Mouse (Mus musculus) forebrain, embryonic 12.5 days (tissue): ENCODE data around the gene Sorl1. TPM values are rescaled to one million over a fixed set of nuclear protein-coding genes. Genes with fewer than 3 reads are reported as not detected.

ENCODE experiments used
- ATAC-seq: fragments of 200-750 bp; cut with Nextera tagmentation; 2 replicates; pipeline ENCODE4 v1.8.0; 2017; ENCODE audit warnings: moderate TSS enrichment; ENCODE audit not compliant: low FRiP score
- H3K27ac ChIP-seq: fragments of 300-500 bp; sonication (generic); 2 replicates; pipeline ENCODE4 v1.5.1; 2016; ENCODE audit warnings: mild to moderate bottlenecking
- H3K27me3 ChIP-seq: fragments of 300-500 bp; sonication (generic); 2 replicates; pipeline ENCODE4 v1.6.1; 2016; ENCODE audit warnings: mild to moderate bottlenecking
- H3K36me3 ChIP-seq: fragments of 300-500 bp; sonication (generic); replicated peaks from 2 replicates; pipeline ENCODE4 v1.6.1; 2016; ENCODE audit warnings: mild to moderate bottlenecking
- H3K4me1 ChIP-seq: fragments of 300-500 bp; sonication (generic); 2 replicates; pipeline ENCODE4 v1.6.1; 2016
- H3K4me2 ChIP-seq: fragments of 300-500 bp; sonication (generic); 2 replicates; pipeline ENCODE4 v1.6.1; 2016; ENCODE audit warnings: mild to moderate bottlenecking, moderate library complexity
- H3K4me3 ChIP-seq: fragments of 300-500 bp; sonication (generic); replicated peaks from 2 replicates; pipeline ENCODE4 v1.5.1; 2016; ENCODE audit warnings: mild to moderate bottlenecking
- H3K9ac ChIP-seq: fragments of 300-500 bp; sonication (generic); 2 replicates; pipeline ENCODE4 v1.6.1; 2016; ENCODE audit warnings: mild to moderate bottlenecking
- H3K9me3 ChIP-seq: fragments of 300-500 bp; sonication (generic); 2 replicates; pipeline ENCODE4 v1.6.1; 2016
- WGBS: fragments of 180-500 bp; shearing (Covaris S2); methylation state at CpG from one replicate; pipeline ENCODE4 v1.1.7; 2016; 5-methylcytosine and 5-hydroxymethylcytosine counted together
- polyA plus RNA-seq: library from polyadenylated mRNA; unstranded; fragments of >200 nt; fragmentation: Nextera tagmentation; extraction: Ambion mirVana; gene quantifications from 2 replicates; pipeline ENCODE4 v1.2.1, GENCODE M21; 2016

Sorl1 gene
- polyA plus RNA-seq, 1 experiment from 2014 or later: 11.1 TPM

DNA sequence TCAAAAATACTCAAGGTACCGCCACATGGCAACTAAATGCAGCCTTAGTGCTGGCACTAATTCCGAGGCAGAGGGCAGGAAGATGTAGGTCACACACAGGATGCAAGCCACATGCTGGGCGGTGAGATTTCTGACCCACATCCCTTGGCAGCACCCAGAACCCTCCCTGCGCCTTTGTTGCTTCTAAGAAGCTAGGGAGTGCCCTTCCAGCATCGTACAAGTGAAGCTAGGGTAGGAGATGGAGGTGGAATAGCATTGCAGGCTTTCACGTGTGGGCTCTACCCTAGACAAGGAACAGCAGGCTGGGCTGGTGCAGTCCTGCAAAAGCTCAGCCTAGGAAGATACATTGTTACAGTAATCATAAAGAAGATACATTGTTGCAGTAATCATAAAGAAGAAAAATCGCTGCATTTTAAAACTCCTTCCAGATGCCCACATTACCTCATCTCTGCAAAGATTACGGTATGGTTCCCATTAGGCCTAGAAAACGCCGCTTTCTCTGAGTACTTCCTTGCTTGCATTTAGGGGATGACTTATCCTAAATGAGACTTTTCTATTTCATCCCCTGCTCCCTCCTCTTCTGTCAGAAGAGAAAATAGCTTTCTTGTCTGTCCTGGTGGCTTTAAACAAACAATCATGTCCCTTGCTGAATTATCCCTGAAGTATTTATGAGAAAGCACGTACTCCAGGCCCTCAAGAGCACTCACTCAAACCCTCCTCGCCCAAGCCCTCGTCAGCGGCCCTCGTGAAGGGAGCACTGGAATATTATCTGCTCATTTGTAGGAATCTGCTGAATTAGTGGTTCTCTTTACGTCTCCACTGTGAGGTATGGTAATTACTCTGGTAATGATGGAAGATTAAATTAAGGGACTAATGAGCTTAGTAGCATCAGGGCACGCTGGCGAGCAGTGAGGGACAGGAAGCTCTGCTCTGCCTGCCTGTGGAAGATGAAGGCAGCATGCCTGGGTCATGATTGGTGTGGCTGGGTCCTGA is 84.8 kb downstream of the Sorl1 start:
- H3K9me3 ChIP-seq: no peaks in the 10 kb centered on the region
- H3K4me3 ChIP-seq: no peak overlapping the region
- no peak overlapping the region for H3K9ac ChIP-seq
- ATAC-seq: peak; percentile 73; the same call in 1 of the 2 replicates
- H3K4me1 ChIP-seq: peaks cover 8% of the 10 kb centered on the region; the same call in 1 of the 2 replicates
- no peak overlapping the region for H3K4me2 ChIP-seq
- H3K27ac ChIP-seq: peak overlapping the region; percentile 38; the same call in 1 of the 2 replicates
- 0 out of 2 replicates have a peak, but pooled peaks cover 13% of the 10 kb centered on the region for H3K36me3 ChIP-seq
- WGBS: 49% methylated on average over 18 of the region's 18 CpGs
- peaks cover 37% of the 10 kb centered on the region for H3K27me3 ChIP-seq

- Histone ChIP-seq H3K27ac (no peak overlapping the region), H3K27me3 (peaks cover 22% of the 10 kb centered on the region), H3K36me3 (no peaks in the 10 kb centered on the region), H3K4me1 (peaks cover 13% of the 10 kb centered on the region; the same call in 1 of the 2 replicates), H3K9me3 (no peaks in the 10 kb centered on the region), H3K4me3 (no peak overlapping the region), H3K9ac (no peak overlapping the region), H3K4me2 (no peak overlapping the region)
- no peak for ATAC-seq
- WGBS: 92% methylated on average over 11 of the region's 11 CpGs
Measured at GRCm38 (mm10) chr9:42036885-42037284, 87.2 kb downstream of the Sorl1 start.

GRCm38 (mm10) chr9:42035995-42036394 is 88.1 kb downstream of the Sorl1 start:
- Histone ChIP-seq H3K4me1 (peaks cover 13% of the 10 kb centered on the region; the same call in 1 of the 2 replicates), H3K9me3 (no peaks in the 10 kb centered on the region), H3K27me3 (peaks cover 20% of the 10 kb centered on the region), H3K9ac (no peak overlapping the region), H3K4me2 (no peak overlapping the region), H3K27ac (no peak overlapping the region), H3K36me3 (no peaks in the 10 kb centered on the region), H3K4me3 (no peak overlapping the region)
- ATAC-seq: no peak
- WGBS: 85% methylated on average over 5 of the region's 5 CpGs

DNA sequence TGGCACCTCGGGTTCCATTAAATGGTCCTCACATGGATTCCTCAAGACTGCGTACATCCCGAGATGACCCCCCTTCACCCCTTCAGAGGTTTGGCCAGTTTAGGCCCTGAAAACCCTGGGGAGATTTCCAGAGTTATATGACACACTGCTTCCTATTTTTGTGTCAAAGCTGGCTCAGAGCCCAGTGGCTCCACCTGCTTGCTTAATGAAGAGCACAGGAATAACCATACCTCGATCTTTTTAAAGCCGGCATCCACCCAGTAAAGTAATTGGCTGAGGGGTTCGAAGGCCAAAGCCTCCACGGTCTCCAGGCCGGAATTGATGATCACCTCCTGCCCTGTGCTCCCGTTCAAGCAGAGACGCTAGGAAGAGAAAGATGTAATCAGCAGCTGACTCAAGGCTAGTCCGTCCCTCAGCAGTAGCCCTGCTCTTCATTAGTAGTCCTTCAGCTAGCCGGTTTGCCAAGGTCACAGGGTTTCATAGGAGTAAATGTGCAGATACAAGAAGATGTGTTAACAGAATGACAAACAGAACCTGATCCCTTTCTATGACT is 88.8 kb downstream of the Sorl1 start:
- Histone ChIP-seq H3K36me3 (no peaks in the 10 kb centered on the region; the same call in 1 of the 2 replicates), H3K4me1 (peaks cover 13% of the 10 kb centered on the region; the same call in 1 of the 2 replicates), H3K9ac (no peak overlapping the region), H3K4me3 (no peak overlapping the region), H3K27me3 (peaks cover 13% of the 10 kb centered on the region; the same call in 1 of the 2 replicates), H3K4me2 (no peak overlapping the region), H3K27ac (no peak overlapping the region), H3K9me3 (no peaks in the 10 kb centered on the region)
- 81% methylated on average over 12 of the region's 12 CpGs for WGBS
- ATAC-seq: no peak

DNA sequence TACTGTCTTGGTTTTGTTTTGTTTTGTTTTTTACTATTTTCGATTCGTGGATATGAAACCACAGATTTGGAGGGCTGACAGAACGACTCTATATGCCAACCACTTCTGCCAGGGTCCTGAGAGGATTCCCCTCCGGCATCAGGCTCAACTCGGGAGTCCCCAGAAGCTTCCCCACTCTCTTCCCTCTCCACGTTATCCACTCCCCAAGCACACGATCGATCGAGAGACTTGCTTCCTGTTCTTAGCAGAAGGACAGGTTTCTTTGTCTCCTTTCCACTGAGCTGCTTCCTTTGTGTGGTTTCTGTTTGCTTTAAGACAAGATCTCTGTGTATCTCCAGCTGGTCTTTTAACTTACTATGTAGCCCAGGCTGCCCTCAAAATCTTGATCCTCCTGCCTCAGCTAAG is 90.0 kb downstream of the Sorl1 start:
- Histone ChIP-seq H3K9me3 (no peaks in the 10 kb centered on the region), H3K36me3 (no peaks in the 10 kb centered on the region; the same call in 1 of the 2 replicates), H3K4me1 (peaks cover 5% of the 10 kb centered on the region; the same call in 1 of the 2 replicates), H3K27ac (no peak overlapping the region), H3K4me3 (no peak overlapping the region), H3K27me3 (peaks cover 13% of the 10 kb centered on the region; the same call in 1 of the 2 replicates), H3K4me2 (no peak overlapping the region), H3K9ac (no peak overlapping the region)
- ATAC-seq: no peak
- WGBS: 58% methylated on average over 9 of the region's 9 CpGs

GRCm38 (mm10) chr9:42033291-42034115 is 90.6 kb downstream of the Sorl1 start:
- WGBS: 44% methylated on average over 19 of the region's 19 CpGs
- H3K27me3 ChIP-seq: peaks cover 18% of the 10 kb centered on the region; the same call in 1 of the 2 replicates

GRCm38 (mm10) chr9:42032419-42032818 is 91.7 kb downstream of the Sorl1 start:
- H3K36me3 ChIP-seq: no peaks in the 10 kb centered on the region; the same call in 1 of the 2 replicates
- H3K27ac ChIP-seq: no peak overlapping the region
- H3K4me1 ChIP-seq: peaks cover 5% of the 10 kb centered on the region; the same call in 1 of the 2 replicates
- 0 out of 2 replicates have a peak, but pooled peaks have one; percentile 33 for ATAC-seq
- no peak overlapping the region for H3K9ac ChIP-seq
- WGBS: 70% methylated on average over 9 of the region's 9 CpGs
- no peak overlapping the region for H3K4me2 ChIP-seq
- H3K27me3 ChIP-seq: peaks cover 15% of the 10 kb centered on the region; the same call in 1 of the 2 replicates
- H3K9me3 ChIP-seq: no peaks in the 10 kb centered on the region
- H3K4me3 ChIP-seq: no peak overlapping the region

More at GRCm38 (mm10) chr9:42033291-42034115, 90.6 kb downstream of the Sorl1 start:
- Histone ChIP-seq H3K4me3 (no peak overlapping the region), H3K4me2 (no peak overlapping the region), H3K27ac (no peak overlapping the region), H3K9me3 (no peaks in the 10 kb centered on the region), H3K4me1 (peaks cover 5% of the 10 kb centered on the region; the same call in 1 of the 2 replicates), H3K36me3 (no peaks in the 10 kb centered on the region; the same call in 1 of the 2 replicates), H3K9ac (no peak overlapping the region)
- ATAC-seq: no peak

DNA sequence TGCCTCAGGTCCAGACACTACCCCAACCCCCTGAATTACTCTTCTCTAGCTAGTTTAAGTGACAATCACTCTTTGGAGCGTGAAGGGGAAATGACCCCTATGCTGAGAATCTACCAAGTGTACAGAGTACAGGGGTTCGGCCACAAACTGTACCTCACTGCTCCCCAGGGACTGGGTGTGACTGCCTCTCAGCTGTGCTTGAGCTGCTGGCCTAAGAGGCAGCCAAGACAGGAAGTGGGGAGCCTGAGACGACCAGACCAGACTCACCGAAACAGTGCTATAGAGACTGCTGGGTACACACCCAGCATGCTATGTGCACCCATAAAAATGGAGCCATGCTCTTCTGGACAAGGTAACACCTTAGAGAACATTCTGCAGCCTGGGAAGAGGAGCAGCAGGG is 95.3 kb downstream of the Sorl1 start:
- Histone ChIP-seq H3K4me2 (no peak overlapping the region), H3K9me3 (no peaks in the 10 kb centered on the region), H3K9ac (no peak overlapping the region), H3K4me1 (peaks cover 3% of the 10 kb centered on the region; the same call in 1 of the 2 replicates), H3K27ac (no peak overlapping the region), H3K27me3 (peaks cover 15% of the 10 kb centered on the region; the same call in 1 of the 2 replicates), H3K4me3 (no peak overlapping the region), H3K36me3 (no peaks in the 10 kb centered on the region; the same call in 1 of the 2 replicates)
- 86% methylated on average over 4 of the region's 4 CpGs for WGBS
- ATAC-seq: no peak

GRCm38 (mm10) chr9:42024257-42024656 is 99.8 kb downstream of the Sorl1 start:
- no peak overlapping the region for H3K9ac ChIP-seq
- no peaks in the 10 kb centered on the region for H3K36me3 ChIP-seq
- 80% methylated on average over 9 of the region's 9 CpGs for WGBS
- H3K9me3 ChIP-seq: no peaks in the 10 kb centered on the region
- H3K4me2 ChIP-seq: no peak overlapping the region
- no peak overlapping the region for H3K27ac ChIP-seq
- no peak for ATAC-seq
- no peak overlapping the region for H3K4me3 ChIP-seq
- H3K4me1 ChIP-seq: no peaks in the 10 kb centered on the region
- H3K27me3 ChIP-seq: peaks cover 5% of the 10 kb centered on the region; the same call in 1 of the 2 replicates

DNA sequence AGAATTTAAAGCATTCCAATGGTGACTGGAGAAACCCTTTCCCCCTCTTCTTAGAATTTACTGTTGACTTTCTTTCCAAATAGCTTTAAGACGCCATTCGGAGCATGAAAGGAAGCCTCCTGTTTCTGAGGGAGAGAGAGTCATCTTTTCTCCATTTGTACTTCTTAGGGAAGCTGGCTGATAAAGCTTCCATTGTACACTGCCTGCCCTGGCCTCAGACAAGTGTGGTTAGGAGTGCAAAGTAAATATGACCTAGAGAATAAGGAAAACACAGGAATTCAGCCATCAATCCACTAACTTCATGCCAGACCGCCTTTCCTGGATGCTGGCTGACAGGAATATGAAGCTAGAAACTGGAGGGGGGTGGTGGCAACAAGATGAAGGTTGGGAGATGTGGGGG is 100.7 kb downstream of the Sorl1 start:
- no peak for ATAC-seq
- WGBS: 73% methylated on average over 3 of the region's 3 CpGs
- Histone ChIP-seq H3K4me2 (no peak overlapping the region), H3K9me3 (no peaks in the 10 kb centered on the region), H3K27ac (no peak overlapping the region), H3K27me3 (no peaks in the 10 kb centered on the region), H3K4me1 (no peaks in the 10 kb centered on the region), H3K9ac (no peak overlapping the region), H3K36me3 (no peaks in the 10 kb centered on the region), H3K4me3 (no peak overlapping the region)

GRCm38 (mm10) chr9:42022318-42022717 is 101.8 kb downstream of the Sorl1 start:
- WGBS: 93% methylated on average over 12 of the region's 12 CpGs

More at GRCm38 (mm10) chr9:42022318-42022717, 101.8 kb downstream of the Sorl1 start:
- H3K9me3 ChIP-seq: no peaks in the 10 kb centered on the region
- no peaks in the 10 kb centered on the region for H3K4me1 ChIP-seq
- H3K9ac ChIP-seq: no peak overlapping the region
- H3K27me3 ChIP-seq: no peaks in the 10 kb centered on the region
- no peak overlapping the region for H3K27ac ChIP-seq
- H3K36me3 ChIP-seq: no peaks in the 10 kb centered on the region
- H3K4me2 ChIP-seq: no peak overlapping the region
- H3K4me3 ChIP-seq: no peak overlapping the region
- no peak for ATAC-seq
